Mouse (Mus musculus) olfactory bulb, adult 2 months (tissue): ENCODE measurements around the gene Pip5k1b.

Experiments used
- CTCF ChIP-seq: fragments of 200-500 bp; IDR thresholded peaks from 2 replicates; pipeline ENCODE4 v1.5.1; 2012; ENCODE audit warnings: low read depth, mild to moderate bottlenecking, low read length, moderate library complexity; ENCODE audit not compliant: insufficient read depth
- POLR2A ChIP-seq: fragments of 200-500 bp; IDR thresholded peaks from 2 replicates; pipeline ENCODE4 v1.6.1; 2012; ENCODE audit warnings: mild to moderate bottlenecking, low read depth, low read length, moderate library complexity; ENCODE audit not compliant: insufficient read depth

DNA sequence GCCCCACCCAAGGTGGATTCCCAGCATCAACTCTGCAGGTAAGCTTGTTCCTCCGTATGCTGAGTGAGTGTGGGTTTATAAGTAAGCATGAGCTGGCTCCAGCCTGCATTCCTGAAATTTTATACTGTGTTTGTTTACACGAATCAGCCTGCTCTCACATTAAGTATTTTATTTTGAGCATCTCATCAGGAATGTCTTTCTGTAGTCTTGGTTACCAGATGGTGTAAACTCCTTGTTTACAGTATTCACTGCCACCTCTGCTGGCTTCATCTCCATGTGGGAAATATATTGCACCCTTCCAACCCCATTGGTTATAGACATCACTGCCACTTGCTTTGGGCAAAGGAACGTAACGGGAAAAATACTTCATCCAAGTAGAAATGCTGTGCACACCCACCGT lies 262.1 kb downstream of the Pip5k1b start:
- TF ChIP-seq CTCF (no peak), POLR2A (no peak)
